Comparison of ENCODE assay signal across 8 mouse cellular contexts in genomic region chr17:7826819-7827515, GRCm38 (mm10). TPM values are rescaled to one million over a fixed set of nuclear protein-coding genes. Genes with fewer than 3 reads are reported as not detected.
DNase-seq lines count a peak whose midpoint lies in the region; ATAC-seq and TF ChIP-seq lines count a peak whose summit lies in the region.

TSS of gene Fndc1 (minus strand) at chr17:7827302.

- no peak for ATAC-seq in CD4-positive, CD25-positive, alpha-beta regulatory T cell, adult 4 months
- ATAC-seq in granulocyte monocyte progenitor cell, adult 5-6 weeks (replicated peaks; ENCODE audit: poor library complexity, severe bottlenecking): peak; percentile 77
- peak; percentile 67 for ATAC-seq in intestine, embryonic 16.5 days
- ATAC-seq in limb, embryonic 15.5 days (ENCODE audit: insufficient number of reproducible peaks, low FRiP score, low TSS enrichment, low read depth): 0 out of 2 replicates have a peak, but pooled peaks have one; percentile 52
- peak; percentile 80 for ATAC-seq in midbrain, embryonic 15.5 days (replicated peaks)

- DNase-seq in CD4-positive, CD25-positive, alpha-beta regulatory T cell, adult 2 months (ENCODE audit: low read depth, low spot score): peak; percentile 51
- DNase-seq in embryo, embryonic 11 days: peak; percentile 84

- peak; percentile 19; the same call in 1 of the 2 replicates for TF ChIP-seq CTCF in testis, adult 2 months (IDR thresholded peaks at IDR 0.05; ENCODE audit: control insufficient read depth, insufficient read depth, insufficient replicate concordance, low read depth, low read length)

- H3K9me3 ChIP-seq in intestine, embryonic 16.5 days (ENCODE audit: control insufficient read depth, low read length): no peaks in the 10 kb centered on the region
- H3K9me3 ChIP-seq in limb, embryonic 15.5 days: no peaks in the 10 kb centered on the region
- H3K9me3 ChIP-seq in midbrain, embryonic 15.5 days: no peaks in the 10 kb centered on the region

- H3K4me1 ChIP-seq in intestine, embryonic 16.5 days (ENCODE audit: control insufficient read depth, insufficient read depth, low read length): peaks cover 4% of the 10 kb centered on the region; the same call in 1 of the 2 replicates
- peaks cover 21% of the 10 kb centered on the region for H3K4me1 ChIP-seq in limb, embryonic 15.5 days
- peaks cover 11% of the 10 kb centered on the region for H3K4me1 ChIP-seq in midbrain, embryonic 15.5 days
- peaks cover 7% of the 10 kb centered on the region for H3K4me1 ChIP-seq in testis, adult 2 months (ENCODE audit: control insufficient read depth, insufficient read depth, low read length)

- H3K9ac ChIP-seq in intestine, embryonic 16.5 days (ENCODE audit: low read depth, low read length): peak within 1 kb of the TSS; percentile 72
- peak within 1 kb of the TSS; percentile 43 for H3K9ac ChIP-seq in limb, embryonic 15.5 days
- peak within 1 kb of the TSS; percentile 65 for H3K9ac ChIP-seq in midbrain, embryonic 15.5 days

- no peak within 1 kb of the TSS for H3K27ac ChIP-seq in intestine, embryonic 16.5 days (ENCODE audit: low read length)
- no peak within 1 kb of the TSS for H3K27ac ChIP-seq in limb, embryonic 15.5 days
- H3K27ac ChIP-seq in midbrain, embryonic 15.5 days: no peak within 1 kb of the TSS
- H3K27ac ChIP-seq in testis, adult 2 months (ENCODE audit: control insufficient read depth, insufficient read depth, low read depth, low read length): no peak within 1 kb of the TSS

- no peaks in the 10 kb centered on the region for H3K36me3 ChIP-seq in intestine, embryonic 16.5 days (ENCODE audit: control insufficient read depth, insufficient read depth, low read length)
- no peaks in the 10 kb centered on the region for H3K36me3 ChIP-seq in limb, embryonic 15.5 days
- H3K36me3 ChIP-seq in midbrain, embryonic 15.5 days (replicated peaks): no peaks in the 10 kb centered on the region
- no peaks in the 10 kb centered on the region for H3K36me3 ChIP-seq in testis, adult 2 months (ENCODE audit: control insufficient read depth, insufficient read depth, low read length)

- H3K27me3 ChIP-seq in intestine, embryonic 16.5 days (replicated peaks; ENCODE audit: control insufficient read depth, insufficient read depth, low read length): peaks cover 32% of the 10 kb centered on the region
- H3K27me3 ChIP-seq in limb, embryonic 15.5 days: peaks cover 54% of the 10 kb centered on the region
- peaks cover 32% of the 10 kb centered on the region for H3K27me3 ChIP-seq in midbrain, embryonic 15.5 days (replicated peaks)
- no peaks in the 10 kb centered on the region for H3K27me3 ChIP-seq in testis, adult 2 months (ENCODE audit: control insufficient read depth, insufficient read depth, low read length)

- 2% methylated on average over 60 of the region's 60 CpGs for WGBS in intestine, embryonic 16.5 days
- 2% methylated on average over 60 of the region's 60 CpGs for WGBS in limb, embryonic 15.5 days
- WGBS in midbrain, embryonic 15.5 days: 2% methylated on average over 59 of the region's 60 CpGs

- no peak for TF ChIP-seq POLR2A in testis, adult 2 months (IDR thresholded peaks at IDR 0.05; ENCODE audit: control insufficient read depth, low read depth, low read length)

- H3K4me3 ChIP-seq in intestine, embryonic 16.5 days (ENCODE audit: low read length): peak within 1 kb of the TSS; percentile 59
- H3K4me3 ChIP-seq in limb, embryonic 15.5 days: peak within 1 kb of the TSS; percentile 56
- peak within 1 kb of the TSS; percentile 55 for H3K4me3 ChIP-seq in midbrain, embryonic 15.5 days
- H3K4me3 ChIP-seq in testis, adult 2 months (ENCODE audit: control insufficient read depth, low read depth, low read length): peak within 1 kb of the TSS; percentile 47

- peak within 1 kb of the TSS; percentile 97 for H3K4me2 ChIP-seq in intestine, embryonic 16.5 days (ENCODE audit: low read depth, low read length)
- H3K4me2 ChIP-seq in limb, embryonic 15.5 days: peak within 1 kb of the TSS; percentile 93
- H3K4me2 ChIP-seq in midbrain, embryonic 15.5 days: peak within 1 kb of the TSS; percentile 99

RNA-seq across cellular contexts. Expression of gene Fndc1, which starts in this region (rescaled TPM):
- polyA plus RNA-seq in CD4-positive, CD25-positive, alpha-beta regulatory T cell, adult 4 months (2017; shearing (Covaris generic)): not detected
- total RNA-seq in granulocyte monocyte progenitor cell, adult 5-6 weeks (2014; fragmentation: Nextera tagmentation): not detected in 2 replicates
- total RNA-seq in granulocyte monocyte progenitor cell, adult 5-6 weeks (2017): not detected in 2 replicates
- 13.3 and 14.9 TPM in 2 replicates for polyA plus RNA-seq in intestine, embryonic 16.5 days (2015; fragmentation: Nextera tagmentation; extraction: Ambion mirVana)
- 88.8 and 123 TPM in 2 replicates for polyA plus RNA-seq in limb, embryonic 15.5 days (2015; fragmentation: Nextera tagmentation; extraction: Ambion mirVana)
- polyA plus RNA-seq in midbrain, embryonic 15.5 days (2015; fragmentation: Nextera tagmentation; extraction: Ambion mirVana): 6.9 TPM in 2 replicates
- polyA plus RNA-seq in testis, adult 2 months (2012; rRNA removed): 0.90 and 0.95 TPM in 2 replicates

Comparison
In these comparisons a context has a peak if more than half of its experiments do, and no peak if none do; other contexts are left out.
1. Peak in ATAC-seq in granulocyte monocyte progenitor cell, adult 5-6 weeks; RNA of the gene not detected or under 1 TPM.